Mouse (Mus musculus): ENCODE results near the gene Hlx. TPM values are rescaled to one million over a fixed set of nuclear protein-coding genes. Genes with fewer than 3 reads are reported as not detected.

Gene Hlx
- polyA plus RNA-seq, 1 experiment from 2014 or later = 7.7 TPM

DNA sequence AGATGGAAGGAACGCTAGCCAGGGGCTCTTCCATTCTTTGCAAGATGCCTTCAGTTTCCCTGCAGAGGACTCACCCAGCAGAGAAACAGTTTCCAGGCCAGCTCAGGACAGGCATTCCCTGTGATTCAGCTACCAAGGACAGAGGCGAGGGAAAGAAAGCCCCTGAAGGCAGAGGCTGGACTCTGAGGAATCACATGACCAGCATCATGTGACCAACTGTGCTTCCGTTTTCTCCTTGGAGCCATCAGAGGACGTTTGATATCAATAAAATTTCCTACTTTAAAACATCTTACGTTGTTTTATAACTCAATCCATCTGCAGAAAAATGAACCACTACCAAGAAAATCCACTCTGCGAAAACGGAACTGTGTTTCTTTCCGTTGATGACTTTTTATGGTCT, 41.2 kb downstream of the Hlx start:
- 84% methylated on average over 8 of the region's 8 CpGs for WGBS
- no peak for DNase-seq (ENCODE audit: low spot score)
- Histone ChIP-seq H3K4me3 (no peak overlapping the region), H3K27me3 (replicated peaks; ENCODE audit: low read depth, poor library complexity, severe bottlenecking) (no peaks in the 10 kb centered on the region), H3K27ac (replicated peaks) (no peak overlapping the region), H3K9me3 (no peaks in the 10 kb centered on the region), H3K36me3 (replicated peaks) (no peaks in the 10 kb centered on the region), H3K4me1 (0 out of 2 replicates have a peak, but pooled peaks cover 3% of the 10 kb centered on the region)

DNA sequence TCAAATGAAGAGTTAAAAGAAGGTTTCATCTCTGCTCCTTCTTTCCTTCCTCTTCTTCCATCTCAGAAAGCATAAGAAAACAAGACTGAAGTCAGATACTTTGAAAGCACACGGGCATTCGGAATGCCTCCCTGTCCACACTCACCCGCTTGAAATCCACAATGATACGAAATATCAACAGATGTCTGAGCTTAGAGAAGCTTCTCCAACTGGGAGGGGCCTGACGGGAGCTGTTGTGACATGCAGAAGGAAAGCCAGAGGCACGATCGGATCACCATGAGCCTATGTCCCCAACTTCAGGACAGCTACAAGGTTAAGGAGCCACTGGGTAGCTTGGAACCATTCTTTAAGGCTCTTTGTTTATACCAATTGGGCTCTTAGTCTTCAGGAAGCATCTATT, 44.4 kb downstream of the Hlx start:
- H3K9me3 ChIP-seq = no peaks in the 10 kb centered on the region
- no peak for DNase-seq (ENCODE audit: low spot score)
- no peak overlapping the region for H3K4me3 ChIP-seq
- H3K27me3 ChIP-seq (replicated peaks; ENCODE audit: low read depth, poor library complexity, severe bottlenecking) = no peaks in the 10 kb centered on the region
- H3K27ac ChIP-seq (replicated peaks) = no peak overlapping the region
- 82% methylated on average over 7 of the region's 7 CpGs for WGBS
- 0 out of 2 replicates have a peak, but pooled peaks cover 3% of the 10 kb centered on the region for H3K4me1 ChIP-seq
- H3K36me3 ChIP-seq (replicated peaks) = no peaks in the 10 kb centered on the region

DNA sequence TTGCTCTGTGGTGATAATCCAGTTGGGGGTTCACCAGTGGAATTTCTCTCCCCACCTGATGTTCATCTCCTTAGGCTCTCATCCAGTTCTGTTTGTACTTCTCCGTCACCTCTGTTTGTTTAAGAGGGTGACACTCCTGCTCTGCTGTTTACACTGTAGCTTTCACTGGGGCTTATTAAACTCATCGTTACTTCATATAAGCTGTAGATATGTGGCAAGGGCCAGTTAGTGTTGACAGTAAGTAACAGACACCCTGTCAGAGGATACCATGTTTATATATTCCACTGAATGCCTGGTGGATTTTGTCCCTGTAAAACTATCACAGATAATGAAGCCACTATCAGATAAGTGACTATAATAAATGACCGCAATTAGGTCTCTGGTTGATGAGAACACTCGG, 44.9 kb downstream of the Hlx start:
- 75% methylated on average over 4 of the region's 4 CpGs for WGBS
- Histone ChIP-seq H3K27ac (replicated peaks) (no peak overlapping the region), H3K4me1 (no peaks in the 10 kb centered on the region), H3K9me3 (no peaks in the 10 kb centered on the region), H3K4me3 (no peak overlapping the region), H3K27me3 (replicated peaks; ENCODE audit: low read depth, poor library complexity, severe bottlenecking) (no peaks in the 10 kb centered on the region), H3K36me3 (replicated peaks) (no peaks in the 10 kb centered on the region)
- no peak for DNase-seq (ENCODE audit: low spot score)

DNA sequence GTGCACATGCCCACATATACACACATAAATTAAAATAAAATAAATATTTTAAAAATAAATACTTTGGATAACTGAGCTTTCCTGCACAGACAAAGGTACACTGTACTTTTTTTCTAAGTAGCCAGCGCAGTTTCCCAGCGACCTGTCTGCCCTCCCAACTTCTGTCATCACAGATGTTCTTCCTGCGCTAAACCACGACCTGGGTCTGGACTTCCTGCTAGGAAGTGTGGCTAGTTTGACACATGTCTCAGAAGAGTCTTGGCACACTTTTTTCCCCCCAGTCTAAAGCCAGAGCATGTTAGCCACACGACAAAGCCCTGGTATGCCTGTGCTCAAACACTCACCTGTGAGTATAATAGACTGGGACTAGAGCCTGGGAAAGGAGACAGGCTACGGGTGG, 48.9 kb downstream of the Hlx start:
- no peaks in the 10 kb centered on the region for H3K27me3 ChIP-seq (replicated peaks; ENCODE audit: low read depth, poor library complexity, severe bottlenecking)
- no peak for DNase-seq (ENCODE audit: low spot score)
- H3K36me3 ChIP-seq (replicated peaks) = no peaks in the 10 kb centered on the region
- WGBS = 74% methylated on average over 6 of the region's 6 CpGs
- H3K4me1 ChIP-seq = no peaks in the 10 kb centered on the region
- H3K4me3 ChIP-seq = no peak overlapping the region
- no peak overlapping the region for H3K27ac ChIP-seq (replicated peaks)
- H3K9me3 ChIP-seq = no peaks in the 10 kb centered on the region

DNA sequence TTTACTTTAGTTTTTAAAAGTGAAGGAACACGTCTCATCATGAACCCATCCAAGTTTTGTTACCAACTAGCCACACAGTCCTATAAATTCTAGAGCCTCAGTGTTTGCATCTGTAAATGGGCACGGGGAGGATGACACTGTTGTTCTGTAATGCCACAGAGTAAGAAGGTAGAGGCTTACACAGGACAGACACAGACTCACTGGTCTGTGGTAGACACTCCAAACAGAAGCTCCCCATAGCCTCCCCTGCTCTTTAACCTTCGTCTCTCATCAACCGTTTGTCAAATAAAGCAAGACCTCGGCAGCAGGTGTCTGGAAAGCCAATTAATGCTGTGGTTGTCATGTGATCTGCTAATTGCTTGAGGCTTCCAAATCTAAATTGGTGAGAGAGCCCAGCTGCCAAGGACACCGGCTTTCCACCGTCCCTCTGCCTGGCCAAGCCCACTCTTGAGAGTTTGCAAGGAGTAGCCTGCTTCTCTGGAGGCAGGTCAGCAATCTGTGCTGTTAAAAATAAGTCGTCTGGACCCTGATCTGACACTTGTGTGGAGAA, 52.9 kb downstream of the Hlx start:
- WGBS = 76% methylated on average over 8 of the region's 8 CpGs
- H3K27ac ChIP-seq (replicated peaks) = no peak overlapping the region
- no peak overlapping the region for H3K4me3 ChIP-seq
- no peak for DNase-seq (ENCODE audit: low spot score)
- H3K27me3 ChIP-seq (replicated peaks; ENCODE audit: low read depth, poor library complexity, severe bottlenecking) = no peaks in the 10 kb centered on the region
- H3K4me1 ChIP-seq = 0 out of 2 replicates have a peak, but pooled peaks cover 4% of the 10 kb centered on the region
- H3K36me3 ChIP-seq (replicated peaks) = no peaks in the 10 kb centered on the region
- no peaks in the 10 kb centered on the region for H3K9me3 ChIP-seq

DNA sequence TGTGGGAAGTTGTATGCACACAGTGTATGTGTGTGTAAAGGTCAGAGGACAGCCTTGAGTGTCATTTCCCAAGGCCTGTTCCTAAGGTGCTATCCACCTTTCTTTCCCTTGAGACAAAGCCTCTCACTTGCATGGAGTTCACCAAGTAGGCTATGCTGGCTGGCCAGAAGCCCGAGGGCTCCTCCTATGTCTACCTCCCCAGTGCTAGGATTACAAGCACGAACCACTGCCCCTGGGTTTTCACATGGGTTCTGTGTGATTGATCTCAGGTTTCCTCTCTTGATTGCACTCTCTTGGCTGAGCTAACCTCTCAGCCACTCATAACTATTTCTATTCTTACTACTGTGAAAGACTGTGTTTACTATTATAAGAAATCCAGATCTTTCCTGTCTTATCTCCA, 54.8 kb downstream of the Hlx start:
- Histone ChIP-seq H3K27me3 (replicated peaks; ENCODE audit: low read depth, poor library complexity, severe bottlenecking) (no peaks in the 10 kb centered on the region), H3K4me1 (0 out of 2 replicates have a peak, but pooled peaks cover 4% of the 10 kb centered on the region), H3K36me3 (replicated peaks) (no peaks in the 10 kb centered on the region), H3K27ac (replicated peaks) (no peak overlapping the region), H3K4me3 (no peak overlapping the region), H3K9me3 (no peaks in the 10 kb centered on the region)
- no peak for DNase-seq (ENCODE audit: low spot score)
- 38% methylated on average over 2 of the region's 2 CpGs for WGBS

Other genes with a start within 250 kb of the Hlx start
- 0.07 TPM in 1 of 2 replicates, not detected in the other for gene Marc1, start 78.7 kb upstream of the Hlx start, polyA plus RNA-seq (2016; fragmentation: Nextera tagmentation; extraction: Ambion mirVana)
- gene Marc2, start 113.8 kb upstream of the Hlx start, polyA plus RNA-seq (2016; fragmentation: Nextera tagmentation; extraction: Ambion mirVana) = 78.9 and 82.0 TPM in 2 replicates
- 0.49 and 0.64 TPM in 2 replicates for gene C130074G19Rik, start 150.6 kb upstream of the Hlx start, polyA plus RNA-seq (2016; fragmentation: Nextera tagmentation; extraction: Ambion mirVana)